Mouse (Mus musculus): ENCODE data around the gene Olfr1346. TPM values are rescaled to one million over a fixed set of nuclear protein-coding genes. Genes with fewer than 3 reads are reported as not detected.
"Not testable (repeated sequence)": the region's sequence is repeated elsewhere in the genome, so short reads cannot be mapped to it uniquely, and the experiment has no call there.

Olfr1346 gene
- not detected in 2 replicates for polyA plus RNA-seq (2015; fragmentation: Nextera tagmentation; extraction: Ambion mirVana)

DNA sequence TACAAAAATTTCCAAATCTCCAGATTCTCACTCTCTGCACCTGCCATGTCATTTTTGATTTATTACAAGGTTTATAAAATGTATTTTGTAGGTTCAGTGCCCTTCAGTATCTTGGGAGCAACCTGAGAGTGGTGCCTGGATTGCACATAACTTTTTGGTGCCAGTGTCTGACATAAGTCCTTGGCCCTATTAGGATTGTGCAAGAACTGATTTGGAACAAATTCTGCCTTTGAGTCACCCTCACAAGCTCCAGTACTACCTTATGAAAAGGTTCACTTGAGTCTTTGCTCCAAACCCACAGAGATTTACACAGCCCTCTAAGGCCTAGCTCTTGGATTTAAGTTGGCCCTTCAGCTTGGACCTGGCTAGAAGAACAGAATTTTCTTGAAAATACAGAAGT lies at the start of gene Olfr1346:
Gene Olfr1346 (plus strand): TSS at position 151 of the 400 bp plus-strand sequence.
- no peaks in the 10 kb centered on the region for H3K9me3 ChIP-seq (replicated peaks)
- H3K36me3 ChIP-seq: no peaks in the 10 kb centered on the region
- H3K27ac ChIP-seq: no peak within 1 kb of the TSS
- no peak for ATAC-seq (replicated peaks; ENCODE audit: low FRiP score)
- H3K27me3 ChIP-seq: no peaks in the 10 kb centered on the region
- no peak within 1 kb of the TSS for H3K9ac ChIP-seq
- H3K4me3 ChIP-seq (replicated peaks): no peak within 1 kb of the TSS
- H3K4me1 ChIP-seq: no peaks in the 10 kb centered on the region
- no peak within 1 kb of the TSS for H3K4me2 ChIP-seq

DNA sequence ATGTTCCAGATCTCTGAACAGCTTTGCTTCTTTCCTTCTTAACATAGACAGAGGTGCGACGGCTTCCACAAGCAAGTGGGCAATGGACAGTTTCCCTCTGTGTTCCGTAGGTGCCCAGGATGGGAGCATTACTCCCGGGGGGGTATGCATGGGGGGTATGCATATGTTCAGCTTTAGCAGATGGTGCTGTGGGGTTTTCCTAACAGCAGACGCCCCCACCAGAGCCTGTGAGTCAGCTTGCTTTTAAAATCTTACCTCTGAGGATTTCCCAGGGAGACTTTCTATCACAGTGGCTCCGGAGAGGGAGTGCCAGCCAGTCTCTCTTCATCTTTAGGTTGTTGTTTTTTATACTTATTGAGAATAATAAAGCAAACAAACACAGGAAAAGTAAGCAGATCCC lies 47.0 kb upstream of the Olfr1346 start:
- no peak for ATAC-seq (replicated peaks; ENCODE audit: low FRiP score)
- H3K36me3 ChIP-seq: no peaks in the 10 kb centered on the region
- no peaks in the 10 kb centered on the region for H3K4me1 ChIP-seq
- 75% methylated on average over 6 of the region's 6 CpGs for WGBS
- H3K9ac ChIP-seq: no peak overlapping the region
- H3K4me2 ChIP-seq: no peak overlapping the region
- no peaks in the 10 kb centered on the region for H3K9me3 ChIP-seq (replicated peaks)
- no peaks in the 10 kb centered on the region for H3K27me3 ChIP-seq
- H3K27ac ChIP-seq: no peak overlapping the region
- no peak overlapping the region for H3K4me3 ChIP-seq (replicated peaks)

DNA sequence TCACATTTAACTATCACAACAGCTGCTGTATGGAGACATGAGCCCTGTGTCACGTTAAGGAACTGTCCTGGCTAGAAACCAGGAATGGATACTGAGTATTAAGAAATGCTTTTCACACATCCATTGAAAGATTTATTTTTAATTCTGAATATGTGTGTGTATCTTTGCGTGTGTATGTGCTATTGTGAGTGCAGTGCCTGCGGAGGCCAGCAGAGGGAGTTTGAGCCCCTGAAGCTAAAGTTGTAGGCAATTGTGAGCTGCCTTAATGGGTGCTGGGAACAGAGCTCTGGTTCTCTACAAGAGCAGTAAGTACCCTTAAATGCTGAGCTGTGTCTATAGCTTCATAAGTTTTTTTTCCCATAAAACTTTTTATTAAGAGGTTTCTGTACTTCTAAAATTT lies 37.5 kb upstream of the Olfr1346 start:
- no peak overlapping the region for H3K27ac ChIP-seq
- ATAC-seq (replicated peaks; ENCODE audit: low FRiP score): no peak
- peaks cover 2% of the 10 kb centered on the region; the same call in 1 of the 2 replicates for H3K9me3 ChIP-seq (replicated peaks)
- H3K4me1 ChIP-seq: no peaks in the 10 kb centered on the region
- no peaks in the 10 kb centered on the region for H3K27me3 ChIP-seq
- no peak overlapping the region for H3K4me2 ChIP-seq
- 85% methylated on average over 3 of the region's 3 CpGs for WGBS
- H3K36me3 ChIP-seq: no peaks in the 10 kb centered on the region
- H3K4me3 ChIP-seq (replicated peaks): no peak overlapping the region
- no peak overlapping the region for H3K9ac ChIP-seq

GRCm38 (mm10) chr7:6430342-6430741 lies 36.6 kb upstream of the Olfr1346 start:
- Histone ChIP-seq H3K4me3 (replicated peaks) (no peak overlapping the region), H3K27ac (no peak overlapping the region), H3K4me1 (no peaks in the 10 kb centered on the region), H3K9me3 (replicated peaks) (peaks cover 2% of the 10 kb centered on the region; the same call in 1 of the 2 replicates), H3K4me2 (no peak overlapping the region), H3K9ac (no peak overlapping the region), H3K27me3 (no peaks in the 10 kb centered on the region), H3K36me3 (no peaks in the 10 kb centered on the region)
- WGBS: 34% methylated on average over 2 of the region's 2 CpGs
- ATAC-seq (replicated peaks; ENCODE audit: low FRiP score): no peak

DNA sequence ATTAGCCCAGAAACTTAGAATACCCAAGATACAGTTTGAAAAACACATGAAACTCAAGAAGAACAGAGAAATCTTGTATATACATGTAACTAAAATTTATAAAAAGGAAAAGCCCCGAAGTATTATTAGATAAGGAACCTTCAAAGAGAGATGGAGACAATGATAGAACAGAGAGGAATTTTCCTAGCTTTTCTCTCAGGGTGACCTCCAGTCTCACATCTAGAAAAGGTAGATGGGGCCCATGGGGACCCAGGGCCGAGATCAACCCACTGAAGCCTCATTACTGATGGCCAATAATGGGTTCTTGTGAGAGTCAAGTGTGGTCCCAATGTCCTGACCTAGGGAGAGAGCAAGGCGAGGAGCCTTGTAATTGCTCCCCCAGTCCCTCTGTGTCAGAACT lies 28.5 kb upstream of the Olfr1346 start, which contains the start of gene Olfr1344:
Gene Olfr1344 (plus strand): TSS at position 301 of the 400 bp plus-strand sequence.
- Histone ChIP-seq H3K27ac (no peak within 1 kb of the TSS), H3K9me3 (replicated peaks) (no peaks in the 10 kb centered on the region), H3K9ac (no peak within 1 kb of the TSS), H3K4me1 (no peaks in the 10 kb centered on the region), H3K27me3 (no peaks in the 10 kb centered on the region), H3K36me3 (no peaks in the 10 kb centered on the region), H3K4me2 (no peak within 1 kb of the TSS), H3K4me3 (replicated peaks) (no peak within 1 kb of the TSS)
- ATAC-seq (replicated peaks; ENCODE audit: low FRiP score): no peak
- 73% methylated on average over 3 of the region's 3 CpGs for WGBS

DNA sequence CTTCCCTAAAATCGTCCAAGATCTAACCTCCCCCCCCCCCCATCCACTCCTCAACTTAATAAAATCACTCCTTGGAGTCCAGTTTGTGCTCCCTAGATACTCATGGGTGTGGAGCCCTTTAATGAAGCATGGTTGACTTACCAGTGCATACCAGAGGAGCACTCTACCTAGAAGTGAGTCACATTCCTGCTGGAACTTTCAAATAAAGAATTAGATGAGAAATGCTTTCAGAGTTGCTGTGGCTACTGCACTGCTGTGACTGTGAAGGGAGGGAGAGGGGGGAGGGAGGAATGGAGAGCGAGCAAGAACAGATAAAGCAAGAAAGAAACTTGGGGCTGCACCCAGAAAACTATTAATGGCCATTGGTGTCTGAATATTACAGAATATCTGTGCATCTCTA lies 25.7 kb upstream of the Olfr1346 start:
- Histone ChIP-seq H3K9ac (no peak overlapping the region), H3K27me3 (no peaks in the 10 kb centered on the region), H3K4me2 (no peak overlapping the region), H3K27ac (no peak overlapping the region), H3K9me3 (replicated peaks) (no peaks in the 10 kb centered on the region), H3K4me3 (replicated peaks) (no peak overlapping the region), H3K36me3 (no peaks in the 10 kb centered on the region), H3K4me1 (no peaks in the 10 kb centered on the region)
- ATAC-seq (replicated peaks; ENCODE audit: low FRiP score): no peak
- WGBS: 63% methylated on average over 2 of the region's 2 CpGs

- ATAC-seq (replicated peaks; ENCODE audit: low FRiP score): no peak
- Histone ChIP-seq H3K4me3 (replicated peaks) (no peak overlapping the region), H3K9me3 (replicated peaks) (no peaks in the 10 kb centered on the region; the same call in 1 of the 2 replicates), H3K4me2 (no peak overlapping the region), H3K9ac (no peak overlapping the region), H3K4me1 (no peaks in the 10 kb centered on the region), H3K27ac (no peak overlapping the region), H3K36me3 (no peaks in the 10 kb centered on the region), H3K27me3 (no peaks in the 10 kb centered on the region)
- WGBS: 87% methylated on average over 5 of the region's 5 CpGs
Observed at GRCm38 (mm10) chr7:6447771-6448170, 19.1 kb upstream of the Olfr1346 start.

GRCm38 (mm10) chr7:6455868-6456267 lies 11.0 kb upstream of the Olfr1346 start, which contains the start of gene Olfr1336:
Olfr1336 (plus strand) TSS chr7:6456168.
- H3K9ac ChIP-seq: no peak within 1 kb of the TSS
- H3K4me3 ChIP-seq (replicated peaks): no peak within 1 kb of the TSS
- no peaks in the 10 kb centered on the region for H3K27me3 ChIP-seq
- no peak within 1 kb of the TSS for H3K27ac ChIP-seq
- H3K4me1 ChIP-seq: no peaks in the 10 kb centered on the region
- no peak within 1 kb of the TSS for H3K4me2 ChIP-seq
- no peaks in the 10 kb centered on the region for H3K36me3 ChIP-seq
- no peak for ATAC-seq (replicated peaks; ENCODE audit: low FRiP score)
- no peaks in the 10 kb centered on the region; the same call in 1 of the 2 replicates for H3K9me3 ChIP-seq (replicated peaks)

DNA sequence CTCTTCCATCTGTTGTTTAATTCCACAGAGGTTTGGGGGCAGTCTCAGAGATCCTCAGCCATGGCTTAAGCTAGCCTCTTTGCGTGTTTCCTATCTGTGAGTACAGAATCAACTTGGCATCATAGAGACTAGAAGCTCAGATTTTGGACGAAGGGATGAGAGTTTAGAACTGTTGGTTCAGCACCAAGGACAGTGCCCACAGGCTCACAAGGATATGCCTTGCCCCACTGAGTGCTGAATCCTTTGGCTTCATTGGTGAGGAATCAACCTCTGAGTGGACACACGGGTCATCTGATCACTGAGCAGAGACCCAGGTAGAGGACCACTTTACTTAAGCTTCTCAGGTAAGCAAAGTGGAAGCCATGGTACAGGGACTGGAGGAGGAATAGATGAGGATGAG lies 10.5 kb upstream of the Olfr1346 start:
- Histone ChIP-seq H3K4me1 (no peaks in the 10 kb centered on the region), H3K36me3 (no peaks in the 10 kb centered on the region), H3K4me3 (replicated peaks) (no peak overlapping the region), H3K4me2 (no peak overlapping the region), H3K9me3 (replicated peaks) (no peaks in the 10 kb centered on the region; the same call in 1 of the 2 replicates), H3K9ac (no peak overlapping the region), H3K27me3 (no peaks in the 10 kb centered on the region), H3K27ac (no peak overlapping the region)
- WGBS: 47% methylated on average over 3 of the region's 3 CpGs
- ATAC-seq (replicated peaks; ENCODE audit: low FRiP score): no peak

DNA sequence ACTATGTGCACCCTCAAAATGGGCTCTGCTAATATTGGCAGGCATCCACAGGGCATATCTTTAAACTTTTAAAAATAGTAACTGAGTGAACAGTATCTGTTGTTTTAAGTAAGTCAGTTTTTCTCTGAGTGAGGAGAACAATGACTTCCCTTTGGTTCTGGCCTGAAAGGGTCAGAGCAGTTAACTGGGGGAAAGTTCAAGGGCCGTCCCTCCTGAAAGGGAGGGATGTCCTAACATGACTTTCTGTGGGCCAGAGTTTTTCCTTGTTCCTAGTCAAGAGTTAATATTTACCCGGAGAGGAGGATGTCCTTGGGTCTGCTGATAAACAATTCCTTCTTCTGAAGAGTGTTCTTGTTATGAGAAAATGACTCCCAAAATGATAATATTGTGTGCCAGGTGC lies 10.7 kb downstream of the Olfr1346 start:
- H3K9ac ChIP-seq; ATAC-seq (replicated peaks; ENCODE audit: low FRiP score); H3K27me3 ChIP-seq; H3K4me2 ChIP-seq; H3K4me3 ChIP-seq (replicated peaks); H3K36me3 ChIP-seq; H3K4me1 ChIP-seq; H3K9me3 ChIP-seq (replicated peaks); H3K27ac ChIP-seq: not testable (repeated sequence)
- 67% methylated on average over 2 of the region's 2 CpGs for WGBS

GRCm38 (mm10) chr7:6486841-6487240 lies 19.9 kb downstream of the Olfr1346 start, which contains the start of gene Olfr5:
Olfr5 (minus strand) TSS chr7:6486941.
- H3K27me3 ChIP-seq: no peaks in the 10 kb centered on the region
- no peak within 1 kb of the TSS for H3K27ac ChIP-seq
- H3K4me2 ChIP-seq: no peak within 1 kb of the TSS
- 31% methylated on average over 2 of the region's 2 CpGs for WGBS
- H3K4me3 ChIP-seq (replicated peaks): no peak within 1 kb of the TSS
- no peak within 1 kb of the TSS for H3K9ac ChIP-seq
- H3K36me3 ChIP-seq: no peaks in the 10 kb centered on the region
- no peaks in the 10 kb centered on the region for H3K9me3 ChIP-seq (replicated peaks)
- no peak for ATAC-seq (replicated peaks; ENCODE audit: low FRiP score)
- H3K4me1 ChIP-seq: no peaks in the 10 kb centered on the region

DNA sequence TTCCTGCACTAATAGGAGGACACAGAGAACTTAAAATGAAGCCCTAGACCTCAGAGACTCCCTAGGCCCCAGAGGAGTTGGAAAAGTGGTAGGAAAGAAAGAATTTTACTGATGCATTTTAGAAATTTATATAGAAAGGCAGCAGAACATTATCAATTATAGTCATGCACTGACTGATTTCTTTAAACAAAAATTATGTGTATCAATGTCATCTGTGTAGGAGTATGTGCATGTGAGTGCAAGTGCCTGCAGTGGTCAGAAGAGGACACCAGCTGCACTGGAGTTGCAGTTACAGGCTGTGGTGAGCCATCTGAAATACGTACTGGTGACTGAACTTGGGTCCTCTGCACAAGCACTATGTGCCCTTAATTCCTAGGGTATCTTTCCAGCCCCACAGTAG lies 32.8 kb downstream of the Olfr1346 start, which contains the start of gene Olfr1347:
Gene Olfr1347 (minus strand): TSS at position 101 of the 400 bp plus-strand sequence.
- Histone ChIP-seq H3K4me3 (replicated peaks) (no peak within 1 kb of the TSS), H3K9me3 (replicated peaks) (no peaks in the 10 kb centered on the region), H3K9ac (no peak within 1 kb of the TSS), H3K4me2 (no peak within 1 kb of the TSS), H3K27me3 (no peaks in the 10 kb centered on the region), H3K27ac (no peak within 1 kb of the TSS), H3K36me3 (no peaks in the 10 kb centered on the region), H3K4me1 (no peaks in the 10 kb centered on the region)
- no peak for ATAC-seq (replicated peaks; ENCODE audit: low FRiP score)
- 58% methylated on average over 1 of the region's 1 CpGs for WGBS

- Histone ChIP-seq H3K27ac (no peak within 1 kb of the TSS), H3K27me3 (no peaks in the 10 kb centered on the region), H3K4me1 (no peaks in the 10 kb centered on the region), H3K4me2 (no peak within 1 kb of the TSS), H3K9me3 (replicated peaks) (no peaks in the 10 kb centered on the region; the same call in 1 of the 2 replicates), H3K4me3 (replicated peaks) (no peak within 1 kb of the TSS), H3K9ac (no peak within 1 kb of the TSS), H3K36me3 (no peaks in the 10 kb centered on the region)
- WGBS: 94% methylated on average over 1 of the region's 1 CpGs
- no peak for ATAC-seq (replicated peaks; ENCODE audit: low FRiP score)
Observed at GRCm38 (mm10) chr7:6508648-6509047, 41.7 kb downstream of the Olfr1346 start, which contains the start of gene Olfr1348. Olfr1348 (minus strand) TSS chr7:6508748.
